Mouse (Mus musculus) liver, embryonic 16.5 days (tissue): Measurements from ENCODE around the gene Cfap58. TPM values are rescaled to one million over a fixed set of nuclear protein-coding genes. Genes with fewer than 3 reads are reported as not detected.

Source experiments
- ATAC-seq: fragments of 200-750 bp; cut with Nextera tagmentation; 2 replicates; pipeline ENCODE4 v1.8.0; 2017; ENCODE audit warnings: low read depth, mild to moderate bottlenecking, moderate number of reproducible peaks, moderate library complexity
- H3K27ac ChIP-seq: fragments of 300-500 bp; sonication (generic); 2 replicates; pipeline ENCODE4 v1.5.1; 2014; ENCODE audit warnings: mild to moderate bottlenecking, low read length
- H3K27me3 ChIP-seq: fragments of 300-500 bp; sonication (generic); 2 replicates; pipeline ENCODE4 v1.6.1; 2014; ENCODE audit warnings: low read depth, low read length, mixed read lengths; ENCODE audit not compliant: control insufficient read depth, insufficient read depth
- H3K36me3 ChIP-seq: fragments of 300-500 bp; sonication (generic); 2 replicates; pipeline ENCODE4 v1.6.1; 2014; ENCODE audit warnings: mild to moderate bottlenecking; ENCODE audit not compliant: control insufficient read depth, insufficient read depth
- H3K4me1 ChIP-seq: fragments of 300-500 bp; sonication (generic); 2 replicates; pipeline ENCODE4 v1.6.1; 2014; ENCODE audit warnings: low read depth, low read length, mixed read lengths; ENCODE audit not compliant: control insufficient read depth
- H3K4me2 ChIP-seq: fragments of 300-500 bp; sonication (generic); 2 replicates; pipeline ENCODE4 v1.6.1; 2014; ENCODE audit warnings: low read depth, low read length, mixed read lengths
- H3K4me3 ChIP-seq: fragments of 300-500 bp; sonication (generic); 2 replicates; pipeline ENCODE4 v1.5.1; 2014; ENCODE audit warnings: low read depth, mild to moderate bottlenecking, low read length
- H3K9ac ChIP-seq: fragments of 300-500 bp; sonication (generic); 2 replicates; pipeline ENCODE4 v1.6.1; 2014; ENCODE audit warnings: low read depth, low read length
- H3K9me3 ChIP-seq: fragments of 300-500 bp; sonication (generic); replicated peaks from 2 replicates; pipeline ENCODE4 v1.6.1; 2016; ENCODE audit warnings: low read length; ENCODE audit not compliant: control insufficient read depth
- WGBS: fragments of 180-500 bp; shearing (Covaris S2); extraction: QIAGEN DNeasy Blood & Tissue Kit; methylation state at CpG from one replicate; pipeline ENCODE4 v1.1.7; 2014; ENCODE audit not compliant: insufficient replicate concordance; 5-methylcytosine and 5-hydroxymethylcytosine counted together
- polyA plus RNA-seq: library from polyadenylated mRNA; unstranded; fragments of >200 nt; fragmentation: Nextera tagmentation; extraction: Ambion mirVana; gene quantifications from 2 replicates; pipeline ENCODE4 v1.2.1, GENCODE M21; 2015

Cfap58 gene
- polyA plus RNA-seq, 1 experiment from 2014 or later = not detected

GRCm38 (mm10) chr19:47939361-47939760 is 1.9 kb downstream of the Cfap58 start:
- H3K36me3 ChIP-seq = no peaks in the 10 kb centered on the region
- H3K4me3 ChIP-seq = no peak overlapping the region
- H3K9me3 ChIP-seq = no peaks in the 10 kb centered on the region
- no peak for ATAC-seq
- H3K27me3 ChIP-seq = peaks cover 17% of the 10 kb centered on the region
- H3K27ac ChIP-seq = no peak overlapping the region
- H3K4me1 ChIP-seq = peaks cover 6% of the 10 kb centered on the region
- 71% methylated on average over 6 of the region's 6 CpGs for WGBS
- no peak overlapping the region for H3K9ac ChIP-seq
- no peak overlapping the region for H3K4me2 ChIP-seq

DNA sequence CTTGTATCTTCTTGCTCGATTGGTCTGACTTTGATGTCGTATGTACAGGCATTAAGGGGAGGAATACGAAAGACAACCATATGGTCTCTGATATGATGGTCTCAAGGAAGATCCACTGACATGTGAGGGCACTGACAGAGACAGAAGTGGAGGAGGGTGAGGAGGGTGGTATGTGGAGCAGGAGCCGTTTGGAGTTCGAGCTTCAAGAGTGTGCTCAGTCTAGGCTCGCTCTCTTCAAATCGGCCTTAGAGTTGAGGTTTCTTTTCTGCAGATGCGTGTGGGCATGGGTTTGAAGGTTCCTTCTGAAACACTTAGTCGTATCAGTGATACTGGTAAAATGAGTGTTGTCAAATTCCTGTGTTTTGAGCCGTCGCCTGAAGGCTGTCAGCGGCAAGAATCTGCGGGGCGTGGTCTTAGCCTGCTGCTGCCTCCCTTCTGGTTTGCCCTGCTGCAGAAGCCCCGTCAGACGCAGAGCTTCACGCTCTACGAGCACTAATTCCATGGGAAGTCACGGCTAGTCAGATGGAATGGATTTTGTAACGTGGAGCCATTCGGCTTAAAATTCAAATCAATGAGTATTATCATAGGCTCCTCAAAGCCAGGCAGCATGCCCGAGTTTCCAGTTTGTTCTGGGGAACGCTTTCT is 9.5 kb downstream of the Cfap58 start:
- Histone ChIP-seq H3K9me3 (no peaks in the 10 kb centered on the region), H3K4me1 (no peaks in the 10 kb centered on the region), H3K27me3 (no peaks in the 10 kb centered on the region), H3K36me3 (no peaks in the 10 kb centered on the region), H3K9ac (no peak overlapping the region), H3K4me2 (no peak overlapping the region), H3K4me3 (no peak overlapping the region), H3K27ac (no peak overlapping the region)
- WGBS = 57% methylated on average over 23 of the region's 23 CpGs
- ATAC-seq = no peak

DNA sequence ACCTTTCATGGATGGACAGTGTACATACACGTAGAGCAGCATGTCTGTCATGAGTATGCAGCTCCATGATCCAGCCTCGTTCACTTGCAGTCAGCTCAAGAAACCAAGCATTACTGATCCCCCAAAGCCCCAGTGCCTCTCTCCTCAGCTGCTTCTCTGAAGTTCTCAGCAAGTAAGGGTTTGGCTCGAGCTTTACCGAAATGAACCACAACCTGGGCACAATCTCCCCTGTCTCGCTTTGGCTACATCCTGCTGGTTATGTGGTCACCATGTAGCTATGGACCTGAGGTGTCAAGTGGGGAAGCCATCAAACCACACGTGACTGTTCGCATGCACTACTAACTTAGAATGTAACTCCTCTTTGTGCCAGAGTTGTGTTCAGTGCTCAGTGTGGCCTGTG is 13.5 kb downstream of the Cfap58 start:
- Histone ChIP-seq H3K9ac (no peak overlapping the region), H3K27me3 (no peaks in the 10 kb centered on the region), H3K4me1 (no peaks in the 10 kb centered on the region), H3K27ac (no peak overlapping the region), H3K9me3 (no peaks in the 10 kb centered on the region), H3K4me2 (no peak overlapping the region), H3K36me3 (no peaks in the 10 kb centered on the region), H3K4me3 (no peak overlapping the region)
- WGBS = 58% methylated on average over 7 of the region's 7 CpGs
- ATAC-seq = no peak

DNA sequence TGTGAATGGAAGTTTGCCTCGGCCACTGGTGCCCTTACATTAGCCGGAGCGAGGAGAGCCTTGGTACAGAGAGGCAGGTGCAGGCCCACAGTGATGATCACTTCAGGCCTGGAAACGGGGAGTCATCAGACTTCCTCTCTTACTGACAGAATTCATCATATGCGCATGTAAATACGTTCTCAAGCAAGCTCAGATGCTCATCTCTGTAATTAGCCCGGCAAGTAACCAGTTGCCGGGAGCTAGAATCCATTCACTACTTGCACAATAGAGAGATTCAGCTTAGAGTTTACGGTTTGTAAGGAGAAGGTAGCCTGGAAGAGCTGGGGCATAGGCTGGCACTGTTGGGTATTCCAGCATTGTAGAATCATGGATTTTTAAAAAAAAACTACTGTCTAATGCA is 15.7 kb downstream of the Cfap58 start:
- H3K36me3 ChIP-seq = no peaks in the 10 kb centered on the region
- no peaks in the 10 kb centered on the region for H3K9me3 ChIP-seq
- no peak overlapping the region for H3K4me3 ChIP-seq
- H3K27ac ChIP-seq = no peak overlapping the region
- no peak for ATAC-seq
- H3K27me3 ChIP-seq = no peaks in the 10 kb centered on the region
- H3K9ac ChIP-seq = no peak overlapping the region
- no peak overlapping the region for H3K4me2 ChIP-seq
- 70% methylated on average over 9 of the region's 9 CpGs for WGBS
- H3K4me1 ChIP-seq = no peaks in the 10 kb centered on the region

- Histone ChIP-seq H3K27ac (no peak overlapping the region), H3K36me3 (no peaks in the 10 kb centered on the region), H3K9ac (no peak overlapping the region), H3K4me3 (no peak overlapping the region), H3K27me3 (no peaks in the 10 kb centered on the region), H3K4me1 (no peaks in the 10 kb centered on the region), H3K9me3 (no peaks in the 10 kb centered on the region), H3K4me2 (no peak overlapping the region)
- WGBS = 62% methylated on average over 13 of the region's 13 CpGs
- ATAC-seq = no peak
Observed at GRCm38 (mm10) chr19:47958181-47958580, 20.7 kb downstream of the Cfap58 start.

GRCm38 (mm10) chr19:47968993-47969659 is 31.7 kb downstream of the Cfap58 start:
- no peaks in the 10 kb centered on the region for H3K4me1 ChIP-seq

GRCm38 (mm10) chr19:47971066-47971465 is 33.6 kb downstream of the Cfap58 start:
- Histone ChIP-seq H3K4me2 (no peak overlapping the region), H3K27me3 (no peaks in the 10 kb centered on the region), H3K9ac (no peak overlapping the region), H3K27ac (no peak overlapping the region), H3K4me1 (no peaks in the 10 kb centered on the region), H3K36me3 (no peaks in the 10 kb centered on the region), H3K4me3 (no peak overlapping the region), H3K9me3 (no peaks in the 10 kb centered on the region)
- 74% methylated on average over 8 of the region's 8 CpGs for WGBS
- no peak for ATAC-seq

More at GRCm38 (mm10) chr19:47968993-47969659, 31.7 kb downstream of the Cfap58 start:
- Histone ChIP-seq H3K9ac (no peak overlapping the region), H3K4me2 (no peak overlapping the region), H3K4me3 (no peak overlapping the region), H3K27ac (no peak overlapping the region), H3K9me3 (no peaks in the 10 kb centered on the region), H3K27me3 (no peaks in the 10 kb centered on the region), H3K36me3 (no peaks in the 10 kb centered on the region)
- WGBS = 52% methylated on average over 17 of the region's 17 CpGs
- no peak for ATAC-seq

- H3K4me3 ChIP-seq = no peak overlapping the region
Observed at GRCm38 (mm10) chr19:47978109-47978701, 40.7 kb downstream of the Cfap58 start.

DNA sequence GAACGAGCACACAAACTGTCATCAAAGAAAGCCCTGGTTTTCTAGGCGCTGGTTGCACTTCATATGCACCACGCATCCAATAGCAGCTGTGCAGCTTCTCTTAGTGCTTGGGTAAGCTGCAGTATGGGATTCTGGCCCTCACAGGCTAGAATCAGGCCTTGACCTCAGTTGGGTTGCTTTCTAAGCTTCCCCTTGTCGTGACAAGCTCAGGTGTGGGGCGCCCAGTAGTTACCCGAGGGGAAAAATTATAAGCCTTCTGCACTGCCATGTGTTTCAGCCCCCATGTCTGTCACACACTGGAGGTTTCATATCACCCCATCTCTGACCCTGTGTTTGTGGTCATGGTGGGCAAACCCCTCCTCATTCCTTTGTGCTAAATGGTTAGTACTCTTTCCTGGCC is 42.0 kb downstream of the Cfap58 start:
- no peak for ATAC-seq
- 45% methylated on average over 6 of the region's 6 CpGs for WGBS
- Histone ChIP-seq H3K36me3 (no peaks in the 10 kb centered on the region), H3K4me2 (no peak overlapping the region), H3K9me3 (no peaks in the 10 kb centered on the region), H3K4me1 (no peaks in the 10 kb centered on the region), H3K4me3 (no peak overlapping the region), H3K27ac (no peak overlapping the region), H3K27me3 (no peaks in the 10 kb centered on the region), H3K9ac (no peak overlapping the region)

More at GRCm38 (mm10) chr19:47978109-47978701, 40.7 kb downstream of the Cfap58 start:
- H3K9ac ChIP-seq = no peak overlapping the region
- no peak overlapping the region for H3K27ac ChIP-seq
- WGBS = 57% methylated on average over 15 of the region's 15 CpGs
- H3K27me3 ChIP-seq = no peaks in the 10 kb centered on the region
- H3K4me2 ChIP-seq = no peak overlapping the region
- no peak for ATAC-seq
- H3K36me3 ChIP-seq = no peaks in the 10 kb centered on the region
- H3K9me3 ChIP-seq = no peaks in the 10 kb centered on the region
- H3K4me1 ChIP-seq = no peaks in the 10 kb centered on the region
